Mouse (Mus musculus) cerebellum, adult 9-10 months (tissue): Measurements from ENCODE around the gene Nr3c2.

Experiments
- DNase-seq: peaks from one replicate; pipeline ENCODE4 v3.0.0; 2022

The Nr3c2 gene

GRCm38 (mm10) chr8:77176343-77176742 lies 277.1 kb downstream of the Nr3c2 start:
- no peak for DNase-seq

GRCm38 (mm10) chr8:77185816-77186215 lies 286.6 kb downstream of the Nr3c2 start:
- no peak for DNase-seq

DNA sequence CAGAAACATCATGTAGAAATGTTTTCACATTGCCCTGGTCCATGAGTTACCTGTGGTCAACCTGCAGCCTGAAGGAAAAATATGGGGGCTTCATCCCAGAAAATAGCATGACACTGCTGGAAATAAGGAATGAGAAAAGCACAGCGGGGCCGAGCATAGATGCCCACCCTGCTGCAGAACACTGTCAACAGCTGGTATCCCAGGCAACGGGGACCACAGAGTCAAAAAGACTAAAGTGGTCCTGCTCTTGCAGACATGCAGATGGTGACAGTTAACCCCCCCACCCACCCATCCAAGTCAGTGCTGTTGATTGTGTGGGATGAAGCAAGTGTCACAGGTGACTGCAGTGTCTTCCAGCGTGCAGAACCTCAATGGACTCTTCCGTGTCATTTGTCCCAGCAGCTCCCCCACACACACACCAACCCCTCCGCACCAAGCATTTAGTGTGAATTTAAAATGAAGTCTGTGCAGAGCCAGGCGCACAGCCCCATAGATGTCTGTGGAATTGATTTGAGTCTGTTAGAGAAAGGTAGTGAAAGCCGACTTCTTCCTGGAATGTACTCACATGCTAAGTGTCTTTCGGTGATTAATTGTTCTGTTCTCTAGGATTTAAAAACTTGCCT lies 287.8 kb downstream of the Nr3c2 start:
- no peak for DNase-seq

- peak; percentile 31 for DNase-seq
These were observed 288.5 kb downstream of the Nr3c2 start for GRCm38 (mm10) chr8:77187748-77188147.

DNA sequence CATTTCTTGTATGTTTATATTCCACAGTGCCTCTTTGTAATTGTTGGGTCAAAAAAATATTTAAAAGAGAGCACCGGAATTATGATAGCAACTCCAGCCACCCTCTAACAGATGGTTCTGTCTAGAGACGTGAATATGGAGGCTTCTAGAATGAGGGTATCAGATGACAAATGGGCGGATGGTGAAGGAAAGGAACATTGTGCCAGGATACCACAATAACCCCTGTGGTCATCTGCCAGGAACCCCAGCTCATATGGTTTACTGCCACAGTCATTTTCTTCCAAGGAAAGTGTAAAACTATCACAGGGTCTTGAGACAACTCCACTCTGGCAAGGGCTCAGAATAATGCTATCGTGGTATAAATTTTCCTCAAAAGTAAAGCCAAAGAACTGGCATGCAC lies 289.1 kb downstream of the Nr3c2 start:
- DNase-seq, result no peak

GRCm38 (mm10) chr8:77189318-77189717 lies 290.1 kb downstream of the Nr3c2 start:
- no peak for DNase-seq

DNA sequence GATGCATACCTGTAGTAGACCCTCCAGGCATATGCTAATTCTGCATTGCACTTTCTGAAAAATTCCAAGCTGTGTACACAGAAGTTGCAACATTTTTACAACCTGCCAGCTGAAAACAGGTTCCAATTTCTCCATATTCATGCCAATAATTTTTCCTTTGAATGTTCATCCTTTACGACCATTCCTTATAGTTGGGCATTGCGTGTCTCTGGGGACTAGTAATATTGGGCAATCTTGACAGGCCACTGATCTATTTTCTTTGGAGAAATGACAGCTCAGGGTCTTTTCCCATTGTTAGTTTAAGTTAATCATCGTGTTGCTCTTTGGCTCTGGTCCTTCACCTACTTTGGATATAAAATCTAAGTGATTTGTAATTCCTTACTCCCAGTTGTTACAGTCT lies 291.2 kb downstream of the Nr3c2 start:
- DNase-seq, result no peak

- DNase-seq, result no peak
These were observed 310.1 kb downstream of the Nr3c2 start for GRCm38 (mm10) chr8:77209297-77209696.

DNA sequence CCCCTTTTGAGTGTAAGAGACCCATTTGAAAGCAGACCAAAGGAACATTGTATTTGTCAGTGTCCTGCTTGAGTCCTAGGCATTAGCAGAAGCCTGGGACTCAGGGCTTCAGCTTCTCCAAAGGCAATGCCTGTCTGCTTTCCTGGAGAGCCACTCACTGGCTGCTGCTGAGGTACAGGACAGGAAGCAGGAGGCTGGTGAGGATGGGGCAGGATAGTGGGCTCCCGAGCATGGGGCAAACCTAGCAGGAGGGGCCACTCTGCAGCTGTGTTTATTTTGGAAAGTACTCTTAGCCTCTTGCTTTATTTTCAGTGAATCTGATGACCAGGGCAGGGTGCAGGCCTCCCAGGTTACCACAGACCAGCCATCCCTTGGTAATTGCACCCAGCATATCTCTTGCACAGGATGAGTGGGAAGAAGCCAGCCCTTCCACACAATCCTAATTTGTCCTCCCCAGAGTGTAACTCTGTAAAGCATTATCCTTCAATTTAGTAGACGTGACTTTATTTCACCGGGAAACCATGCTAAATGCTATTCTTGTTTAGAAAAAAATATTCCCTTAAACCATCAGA lies 314.7 kb downstream of the Nr3c2 start:
- no peak for DNase-seq

GRCm38 (mm10) chr8:77214665-77215064 lies 315.4 kb downstream of the Nr3c2 start:
- no peak for DNase-seq

- no peak for DNase-seq
These were observed 315.9 kb downstream of the Nr3c2 start for GRCm38 (mm10) chr8:77215191-77215590.

- no peak for DNase-seq
These were observed 323.9 kb downstream of the Nr3c2 start for GRCm38 (mm10) chr8:77223123-77223522.

DNA sequence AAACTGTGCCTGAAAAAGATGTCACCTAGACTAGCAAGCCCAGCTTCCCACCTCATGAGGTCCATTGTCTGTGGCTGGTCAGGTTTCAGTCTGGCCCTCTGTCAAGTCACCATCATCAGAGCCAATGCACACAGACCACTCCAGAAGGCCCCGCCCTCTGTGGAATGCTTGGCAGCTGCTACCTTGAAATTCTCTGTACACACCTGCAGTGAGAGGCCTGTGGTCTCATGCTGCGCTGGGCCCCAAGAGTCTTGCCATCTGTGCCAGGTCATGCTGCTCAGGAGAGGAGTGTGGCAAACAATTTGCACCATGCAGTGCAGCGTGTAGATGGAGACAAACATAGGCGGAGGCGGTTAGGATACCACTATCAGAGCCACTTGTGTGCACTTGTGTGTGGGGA lies 328.5 kb downstream of the Nr3c2 start:
- DNase-seq, result peak; percentile 67

DNA sequence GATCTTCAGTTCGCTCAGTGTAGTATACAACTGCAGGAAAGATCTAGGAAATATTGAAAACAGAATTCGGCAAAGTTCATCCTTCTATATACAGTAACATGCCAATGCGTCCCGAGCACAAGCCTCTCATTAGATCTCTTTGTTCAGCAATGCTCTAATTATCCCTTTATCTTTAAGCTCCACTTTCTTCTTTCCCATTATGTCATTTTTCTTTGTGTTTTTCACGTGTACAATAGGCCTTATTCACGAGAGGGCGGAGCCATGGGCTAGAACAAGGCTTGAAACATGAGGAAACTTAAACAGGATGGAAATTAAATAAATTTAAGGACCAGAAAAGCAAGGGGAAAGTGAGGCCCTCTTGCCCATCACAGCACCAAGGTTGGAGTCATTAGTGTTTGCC lies 329.4 kb downstream of the Nr3c2 start:
- DNase-seq, result no peak

DNA sequence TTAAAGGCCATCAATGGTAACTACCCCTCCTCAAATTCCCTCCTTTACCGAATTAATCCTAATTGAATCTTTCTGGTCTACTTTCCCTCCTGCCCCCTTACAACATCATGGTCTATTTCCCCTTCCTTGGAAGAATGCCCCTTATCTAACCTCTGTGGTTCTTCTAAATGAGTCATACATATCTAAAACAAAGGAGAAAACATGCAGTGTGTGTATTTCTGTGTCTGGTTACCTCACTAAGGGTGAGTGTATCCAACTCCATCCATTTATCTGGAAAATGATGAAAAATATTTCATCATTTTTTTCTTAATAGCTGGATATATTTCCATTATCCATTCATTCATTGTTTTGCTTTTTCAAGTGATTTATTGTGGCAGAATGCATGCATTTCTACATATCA lies 332.0 kb downstream of the Nr3c2 start:
- DNase-seq, result no peak

GRCm38 (mm10) chr8:77231834-77232233 lies 332.6 kb downstream of the Nr3c2 start:
- no peak for DNase-seq

GRCm38 (mm10) chr8:77232411-77232810 lies 333.2 kb downstream of the Nr3c2 start:
- DNase-seq, result no peak

- peak; percentile 24 for DNase-seq
These were observed 337.5 kb downstream of the Nr3c2 start for GRCm38 (mm10) chr8:77236701-77237100.

DNA sequence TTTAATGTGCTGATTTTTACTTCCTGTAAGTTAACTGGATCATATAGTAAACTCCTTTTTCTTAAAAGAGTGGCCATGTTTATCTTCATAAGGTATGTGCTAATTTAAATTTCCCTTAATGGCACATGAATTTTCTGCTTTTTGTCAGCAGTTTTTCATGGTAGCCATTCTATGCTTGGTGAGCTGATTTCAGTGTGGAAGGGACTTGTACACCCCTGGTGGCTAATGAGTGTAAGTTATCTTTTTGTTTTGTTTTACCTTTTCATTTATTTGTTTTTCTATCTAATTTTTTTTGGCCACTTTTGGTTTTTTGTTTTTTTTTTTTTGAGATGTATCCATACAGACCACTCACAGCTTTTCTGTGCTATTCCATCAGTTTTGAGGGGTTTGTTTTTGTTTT lies 340.2 kb downstream of the Nr3c2 start:
- no peak for DNase-seq

GRCm38 (mm10) chr8:77241381-77241780 lies 342.1 kb downstream of the Nr3c2 start:
- no peak for DNase-seq

GRCm38 (mm10) chr8:77250094-77250493 lies 350.9 kb downstream of the Nr3c2 start:
- no peak for DNase-seq

DNA sequence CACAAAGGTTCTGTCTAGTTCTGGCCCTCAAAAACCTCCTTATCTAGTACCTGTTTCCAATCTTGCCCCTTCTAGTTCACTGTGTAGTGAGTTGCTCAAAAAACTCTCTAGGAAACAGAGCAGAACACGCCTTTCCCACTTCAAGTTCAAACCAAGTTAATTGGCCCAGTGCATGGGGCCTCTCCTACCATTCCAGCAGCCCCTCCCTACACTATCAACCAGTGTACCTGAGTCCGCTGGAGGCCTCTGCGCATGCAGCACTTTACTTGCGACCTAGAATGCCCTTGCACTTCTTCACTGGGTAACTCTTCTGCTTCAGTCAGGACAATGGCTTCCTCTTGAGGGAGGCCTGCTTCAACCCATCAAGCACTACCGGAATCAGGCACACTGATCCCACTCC lies 351.9 kb downstream of the Nr3c2 start:
- DNase-seq, result no peak

GRCm38 (mm10) chr8:77254466-77254865 lies 355.2 kb downstream of the Nr3c2 start:
- no peak for DNase-seq

DNA sequence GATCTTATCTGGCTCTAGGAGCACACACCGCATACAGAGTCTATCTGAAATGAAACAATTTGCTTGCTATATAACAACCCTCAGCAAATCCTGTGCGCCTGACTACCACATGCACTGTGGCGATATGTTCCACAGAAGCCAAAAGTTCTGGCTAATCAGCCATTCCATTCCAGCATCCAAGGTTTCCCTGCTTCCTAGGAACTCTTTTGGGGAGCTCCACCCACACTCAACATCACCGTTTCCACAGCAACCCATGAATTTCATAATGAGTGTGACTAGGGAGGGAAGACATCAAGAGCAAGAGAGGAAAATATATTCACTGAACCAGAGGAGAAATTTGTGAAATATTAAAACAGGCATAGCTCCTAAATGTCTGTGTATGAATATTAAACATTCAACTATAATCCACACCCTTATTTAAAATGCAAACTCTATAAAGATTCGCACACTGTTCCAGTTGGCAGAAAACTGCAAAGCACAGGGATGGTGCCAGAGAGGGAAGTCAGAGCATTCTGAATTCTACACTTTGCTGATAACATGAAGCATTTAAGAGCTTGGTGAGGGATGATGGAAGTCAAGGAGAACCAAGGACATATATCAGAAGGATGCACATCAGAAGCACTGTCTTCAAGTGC lies 357.3 kb downstream of the Nr3c2 start:
- DNase-seq, result no peak

- no peak for DNase-seq
These were observed 357.8 kb downstream of the Nr3c2 start for GRCm38 (mm10) chr8:77257085-77257451.
